Mouse (Mus musculus): ENCODE data around the gene Fgfr2. TPM values are rescaled to one million over a fixed set of nuclear protein-coding genes. Genes with fewer than 3 reads are reported as not detected.

Gene Fgfr2
- polyA plus RNA-seq, 1 experiment from 2014 or later: 57.9 TPM

DNA sequence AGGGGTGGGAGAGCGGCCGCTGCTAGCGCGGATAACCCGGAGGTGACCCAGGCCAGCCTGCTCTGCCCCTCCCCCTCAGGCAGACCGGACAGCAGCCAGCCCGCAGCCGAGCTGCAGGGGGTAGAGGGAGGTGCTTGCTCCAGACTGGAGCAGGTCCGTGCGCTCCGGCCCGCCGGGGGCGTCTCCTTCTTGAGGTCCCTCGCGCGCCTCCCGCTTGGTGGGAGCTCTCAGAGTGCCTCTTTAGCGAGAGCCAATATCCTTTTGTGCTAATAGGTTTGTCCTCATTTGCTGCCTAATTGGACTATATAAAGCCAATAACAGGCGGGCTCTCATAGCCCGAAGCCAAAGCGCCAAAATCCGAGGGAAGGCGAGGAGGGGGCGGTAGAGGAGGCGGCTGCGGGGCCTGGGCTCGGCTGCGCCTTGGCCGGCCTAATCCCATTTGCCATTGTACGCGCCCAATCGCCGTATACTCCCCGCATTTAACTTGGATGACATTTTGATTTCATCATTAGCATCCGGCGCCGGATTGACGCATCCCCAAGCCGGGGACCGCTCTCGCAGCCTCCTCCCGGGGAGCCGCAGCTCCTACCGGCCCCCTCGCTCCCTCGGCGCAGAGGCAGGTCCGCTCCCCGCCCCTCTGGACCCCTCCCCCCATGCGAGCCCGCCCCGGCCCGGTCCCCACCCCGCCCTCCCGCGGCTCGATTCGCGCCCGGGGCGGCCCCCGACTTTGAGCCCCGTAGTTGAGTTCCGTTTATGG, 1580.9 kb downstream of the Fgfr2 start, which contains the start of gene Hmx3:
Gene Hmx3 (plus strand): TSS at position 753 of the 757 bp plus-strand sequence.

DNA sequence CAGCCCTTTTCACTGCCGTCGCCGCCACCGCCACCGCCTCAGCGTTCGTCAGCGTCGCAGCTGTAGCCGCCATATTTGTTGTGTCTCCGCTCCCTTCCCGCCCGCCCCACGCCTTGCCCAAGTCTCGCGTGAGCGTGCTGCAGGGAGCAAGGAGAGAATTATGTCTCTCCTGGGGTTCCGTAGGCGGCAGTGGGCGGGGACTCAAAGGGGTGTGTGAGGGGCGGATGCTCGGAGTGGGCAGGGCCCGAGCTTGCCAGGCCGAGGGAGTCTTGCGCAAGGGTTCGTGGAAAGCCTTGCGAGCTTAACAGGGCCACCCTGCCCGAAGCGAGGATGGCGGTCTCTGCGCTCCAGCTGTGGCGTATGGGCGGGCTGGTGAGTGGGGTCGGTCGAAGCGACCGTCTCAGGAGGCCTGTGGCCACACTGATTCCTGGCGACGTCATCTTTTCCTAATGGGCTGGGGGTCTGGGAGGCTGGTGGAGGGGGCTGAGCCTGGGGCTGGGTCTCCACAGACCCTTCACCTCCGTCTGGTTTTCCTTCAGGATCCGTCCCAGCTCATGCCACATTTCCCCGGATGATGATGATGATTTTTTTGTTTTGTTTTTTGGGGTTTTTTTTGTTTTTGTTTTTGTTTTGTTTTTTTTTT, 1712.6 kb downstream of the Fgfr2 start, which contains the start of the genes Ikzf5 and Acadsb:
Gene Ikzf5 (minus strand): TSS at position 106 of the 643 bp plus-strand sequence.
Gene Acadsb (plus strand): TSS at position 186 of the 643 bp plus-strand sequence.

DNA sequence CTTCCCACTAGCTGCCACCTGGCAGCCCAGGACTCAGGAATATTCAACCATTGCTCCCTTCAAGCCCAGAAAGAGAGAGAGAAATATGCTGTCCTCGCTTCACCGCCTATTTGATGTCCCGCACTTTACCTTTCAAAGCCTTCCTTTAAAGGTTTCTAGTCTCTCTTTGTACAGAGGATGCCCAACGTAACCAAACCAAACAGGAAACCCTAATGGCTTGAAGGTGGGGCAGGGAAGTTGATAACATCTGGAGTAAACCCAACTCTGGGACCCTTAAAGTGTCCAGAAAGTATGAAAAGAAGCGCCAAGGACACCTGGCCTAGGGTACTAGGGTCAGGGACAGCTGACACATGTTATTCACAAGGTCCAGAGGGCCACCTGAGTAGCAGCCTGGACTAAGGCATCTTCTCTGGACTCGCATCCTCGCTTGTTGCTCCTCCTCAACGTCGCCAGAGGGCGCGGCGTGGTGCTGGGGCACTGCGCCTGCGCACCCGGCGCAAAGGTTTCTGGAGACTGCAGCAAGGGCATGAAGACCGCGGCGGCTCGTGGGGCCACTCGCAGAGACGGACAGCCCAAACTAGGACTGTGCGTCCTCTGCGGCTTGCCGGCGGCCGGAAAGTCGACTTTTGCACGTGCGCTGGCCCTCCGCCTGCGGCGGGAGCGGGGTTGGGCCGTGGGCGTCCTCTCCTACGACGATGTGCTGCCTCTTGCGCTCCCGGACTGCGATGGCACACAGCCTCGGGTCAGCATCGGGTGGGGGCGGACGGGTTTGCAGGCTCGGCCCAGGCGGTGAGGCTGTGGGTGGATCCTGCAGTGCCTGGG, 1752.3 kb downstream of the Fgfr2 start, which contains the start of gene Pstk:
Gene Pstk (plus strand): TSS at position 494 of the 822 bp plus-strand sequence.

DNA sequence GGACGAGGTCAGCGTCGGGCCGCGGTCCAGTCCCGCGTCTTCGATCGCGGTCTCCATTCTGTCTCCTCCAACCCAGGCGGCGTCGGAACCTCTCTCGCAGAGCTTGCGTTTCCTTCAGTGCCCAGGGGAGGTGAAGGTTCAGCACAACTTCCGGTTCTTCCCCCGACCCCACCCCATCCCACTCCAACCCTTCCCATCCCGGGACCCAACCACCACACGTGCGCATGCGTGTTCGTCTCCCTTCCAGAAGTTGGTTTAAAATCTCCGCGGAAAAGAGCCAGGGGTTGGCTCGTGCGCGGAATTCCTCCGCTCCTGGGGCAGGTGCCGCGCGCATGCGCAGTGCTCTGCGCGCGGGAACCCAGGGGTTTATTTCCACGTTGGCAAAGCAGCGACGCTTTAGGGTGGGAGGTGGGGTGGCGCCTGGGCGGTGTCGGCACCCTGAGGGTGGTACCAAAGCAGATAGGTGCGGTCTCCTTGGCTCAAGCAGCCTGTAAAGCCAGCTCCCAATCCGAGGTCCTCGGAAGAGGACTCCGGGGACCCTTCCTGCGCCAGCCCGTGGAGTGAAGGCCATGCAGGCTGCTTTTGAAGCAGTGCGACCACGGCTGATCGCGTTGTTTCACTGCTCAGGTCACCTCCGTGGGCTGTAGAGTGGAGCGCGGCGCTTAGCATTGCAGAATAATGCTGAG, 1760.4 kb downstream of the Fgfr2 start, which contains the start of gene 2310057M21Rik:
Gene 2310057M21Rik (minus strand): TSS at position 145 of the 686 bp plus-strand sequence.

DNA sequence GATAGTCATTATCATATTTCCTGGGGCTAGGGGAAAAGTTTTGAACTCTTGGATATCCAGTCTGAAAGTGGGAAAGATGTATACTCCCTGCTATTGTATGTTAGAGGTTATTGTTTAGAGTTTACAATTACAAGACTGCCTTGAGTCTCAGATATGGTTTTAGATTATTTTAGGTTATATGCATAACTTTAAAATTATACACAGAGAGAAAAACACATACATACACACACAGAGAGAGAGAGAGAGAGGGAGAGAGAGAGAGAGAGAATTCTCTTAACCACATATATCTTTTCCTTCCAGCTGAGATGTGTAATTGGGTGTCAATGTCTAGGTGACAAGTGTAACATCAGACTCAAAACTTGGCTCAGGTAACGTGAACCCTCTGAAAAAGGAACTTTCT, 1789.6 kb downstream of the Fgfr2 start, which contains the start of gene Fam24a:
Gene Fam24a (plus strand): TSS at position 301 of the 400 bp plus-strand sequence.

DNA sequence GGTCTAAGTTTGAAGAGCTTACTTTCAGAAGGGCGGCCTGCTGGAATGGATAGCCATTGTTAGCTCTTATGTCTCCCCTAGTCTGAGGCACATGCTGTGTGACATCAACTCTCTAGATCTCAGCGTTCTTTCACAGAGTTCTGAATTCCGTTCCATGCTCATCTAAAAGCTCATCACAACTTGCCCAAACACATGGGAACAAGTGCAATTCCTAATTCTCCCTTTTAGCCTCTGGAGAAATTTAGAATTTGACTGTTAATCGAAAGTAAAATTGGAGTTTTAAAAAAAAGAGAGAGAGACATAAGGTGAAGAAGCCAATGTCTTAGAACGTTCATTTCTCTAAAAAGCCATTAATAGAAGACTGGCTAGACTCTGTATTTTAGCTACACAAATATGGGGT, 1793.7 kb downstream of the Fgfr2 start, which contains the start of gene Fam24b:
Gene Fam24b (minus strand): TSS at position 101 of the 400 bp plus-strand sequence.

DNA sequence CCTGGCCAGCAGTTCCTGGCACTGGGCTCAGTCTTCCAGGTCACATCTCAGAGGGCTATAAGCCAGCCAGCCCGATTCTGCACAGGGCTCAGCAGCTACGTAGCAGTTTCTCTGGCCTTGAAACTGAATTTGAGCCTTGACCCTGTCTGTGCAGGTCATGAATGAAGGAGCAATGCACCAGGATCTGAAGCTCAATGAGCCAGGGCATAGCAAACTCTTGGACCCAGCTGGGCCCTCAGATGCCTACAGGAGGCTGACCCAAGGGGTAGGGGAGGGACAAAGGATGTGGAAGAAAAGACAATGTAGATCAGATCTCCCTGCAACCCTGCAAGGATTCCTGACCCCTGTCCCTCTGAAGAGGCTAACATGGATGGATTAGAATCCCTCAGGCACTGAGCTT, 1801.0 kb downstream of the Fgfr2 start, which contains the start of gene Cuzd1:
Gene Cuzd1 (minus strand): TSS at position 101 of the 400 bp plus-strand sequence.

DNA sequence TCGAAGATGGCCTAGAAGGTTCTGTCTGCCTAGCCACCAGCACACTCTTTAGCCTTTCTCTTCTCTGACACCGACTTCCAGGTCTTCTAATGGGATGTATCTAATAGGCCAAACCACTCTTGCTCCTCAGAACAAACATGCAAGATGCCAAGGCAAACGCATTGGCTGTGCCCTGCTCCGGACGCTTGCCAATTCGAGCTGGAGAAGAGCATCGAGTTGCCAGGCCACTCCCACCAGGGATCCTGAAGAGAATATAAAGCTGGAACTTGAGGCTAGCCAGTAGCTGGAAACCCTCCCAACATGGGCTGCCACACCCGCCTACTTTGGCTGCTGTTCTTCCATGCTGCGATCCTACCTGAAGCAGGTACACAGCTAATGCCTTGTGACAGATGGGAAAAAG, 1949.0 kb downstream of the Fgfr2 start, which contains the start of gene 5430419D17Rik:
Gene 5430419D17Rik (plus strand): TSS at position 282 of the 400 bp plus-strand sequence.

DNA sequence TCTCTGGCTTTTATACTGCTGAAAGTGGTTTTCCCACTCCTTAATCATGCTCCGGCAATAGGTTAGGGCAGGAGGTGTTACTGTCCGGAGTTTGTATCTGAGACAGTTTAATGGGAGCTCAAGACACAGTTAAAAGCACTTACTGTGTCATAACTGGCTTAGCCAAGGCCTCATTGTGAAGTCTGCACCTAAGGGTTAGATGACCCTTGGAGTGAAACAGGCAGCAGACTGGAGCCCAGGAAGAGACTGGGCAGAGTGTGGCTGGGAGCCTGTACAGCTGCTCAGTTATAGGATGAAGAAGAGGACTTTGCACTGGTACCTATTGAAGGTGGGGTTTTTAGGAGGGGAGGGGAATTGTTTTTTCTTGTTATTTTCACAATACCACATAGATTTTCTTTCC, 1976.9 kb downstream of the Fgfr2 start, which contains the start of gene 4933402N03Rik:
Gene 4933402N03Rik (minus strand): TSS at position 101 of the 400 bp plus-strand sequence.

DNA sequence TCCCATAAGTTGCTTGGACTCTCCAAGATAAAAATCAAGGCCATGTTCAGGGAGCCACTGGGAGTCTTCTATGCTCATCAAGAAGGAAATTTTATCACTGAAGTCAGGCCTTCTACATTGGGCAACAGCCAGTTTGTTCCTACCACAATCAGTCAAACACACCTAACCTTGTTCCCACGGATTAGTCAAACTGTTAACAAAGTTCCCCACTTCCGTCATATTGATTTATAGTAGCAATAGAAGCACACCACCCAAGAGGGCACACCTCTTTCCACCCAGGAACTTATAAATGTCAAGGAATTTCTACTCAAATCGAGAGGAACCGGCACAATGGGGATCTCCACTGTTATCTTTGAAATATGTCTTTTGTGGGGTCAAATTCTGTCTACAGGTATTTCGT, 2091.4 kb downstream of the Fgfr2 start, which contains the start of gene Dmbt1:
Gene Dmbt1 (plus strand): TSS at position 299 of the 400 bp plus-strand sequence.

DNA sequence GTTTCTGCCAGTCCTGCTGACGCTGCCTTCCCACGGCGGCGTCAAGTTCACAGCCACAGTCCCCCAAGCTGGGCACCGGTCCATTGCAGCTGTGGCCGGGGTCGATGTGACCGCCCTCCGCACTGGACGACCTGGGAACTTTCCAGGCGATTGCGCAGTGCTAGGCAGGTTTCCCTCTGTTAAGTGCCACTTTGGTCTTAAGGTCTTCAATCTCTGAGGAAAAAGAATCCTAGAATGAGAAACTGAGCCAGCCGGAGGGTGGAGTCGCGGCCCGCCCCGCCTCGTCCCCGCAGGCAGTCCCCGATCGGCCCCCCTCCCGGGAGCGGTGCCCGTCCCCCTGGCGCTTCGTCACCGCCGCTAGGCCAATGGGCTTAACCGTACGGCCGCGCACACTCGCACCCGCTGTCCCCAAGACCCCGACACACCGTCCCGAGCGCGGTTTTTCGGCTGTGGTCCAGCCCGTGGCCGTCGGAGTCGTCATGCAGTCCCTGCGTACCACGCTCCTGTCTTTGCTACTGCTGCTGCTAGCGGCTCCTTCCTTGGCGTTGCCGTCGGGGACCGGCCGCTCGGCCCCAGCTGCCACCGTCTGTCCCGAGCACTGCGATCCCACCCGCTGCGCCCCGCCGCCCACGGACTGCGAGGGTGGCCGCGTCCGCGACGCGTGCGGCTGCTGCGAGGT, 2187.2 kb downstream of the Fgfr2 start, which contains the start of gene Htra1:
Gene Htra1 (plus strand): TSS at position 319 of the 679 bp plus-strand sequence.

DNA sequence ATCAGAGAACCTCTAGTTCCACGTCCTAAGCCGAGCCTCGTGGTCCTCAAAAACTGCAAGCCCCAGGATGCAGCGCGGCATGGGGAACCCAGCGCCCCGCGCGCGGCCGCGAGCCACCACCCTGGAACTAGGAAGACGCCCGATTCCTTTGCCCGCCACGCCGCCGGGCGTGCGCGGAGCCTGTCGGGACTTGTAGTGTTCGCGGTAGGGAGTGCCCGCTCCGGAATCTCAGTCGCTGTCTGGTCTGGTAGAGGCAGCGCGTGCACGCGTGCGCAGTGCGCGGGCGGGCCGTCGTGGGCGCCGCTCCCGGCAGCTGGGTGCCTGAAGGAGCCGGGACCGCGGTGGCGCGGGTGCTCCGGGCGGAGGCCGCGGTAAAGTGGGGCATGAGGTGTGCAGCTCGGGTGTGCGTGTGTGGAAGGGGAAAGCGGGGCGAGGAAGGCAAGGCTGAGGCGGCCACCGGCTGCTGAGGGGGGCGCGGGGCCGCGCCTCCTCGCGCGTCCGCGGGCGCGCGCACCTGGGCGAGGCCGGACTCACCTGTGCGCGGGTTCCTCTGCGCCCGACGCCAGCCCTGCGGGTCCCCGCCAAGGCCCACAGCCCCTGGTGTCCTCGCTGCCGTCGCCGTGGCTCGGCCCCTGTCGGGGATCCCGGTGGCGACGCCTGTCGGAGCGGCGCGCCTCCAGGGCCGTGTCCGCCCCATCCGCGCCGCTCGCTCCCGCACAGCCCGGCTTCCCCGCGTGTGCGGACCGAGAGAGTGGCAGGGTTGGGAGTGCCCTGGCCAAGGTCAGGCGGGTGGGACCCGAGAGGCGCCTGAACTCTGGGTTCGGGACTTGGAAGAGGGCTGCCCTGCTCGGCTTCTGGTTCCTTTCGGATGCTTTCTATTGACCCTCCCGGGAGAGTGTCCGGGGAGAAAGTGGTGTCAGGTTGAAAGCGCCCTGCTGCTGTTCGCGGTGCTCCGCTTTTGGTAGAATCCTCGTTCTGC, 2257.2 kb downstream of the Fgfr2 start, which contains the start of gene Plekha1:
Gene Plekha1 (plus strand): TSS at position 144 of the 979 bp plus-strand sequence.

DNA sequence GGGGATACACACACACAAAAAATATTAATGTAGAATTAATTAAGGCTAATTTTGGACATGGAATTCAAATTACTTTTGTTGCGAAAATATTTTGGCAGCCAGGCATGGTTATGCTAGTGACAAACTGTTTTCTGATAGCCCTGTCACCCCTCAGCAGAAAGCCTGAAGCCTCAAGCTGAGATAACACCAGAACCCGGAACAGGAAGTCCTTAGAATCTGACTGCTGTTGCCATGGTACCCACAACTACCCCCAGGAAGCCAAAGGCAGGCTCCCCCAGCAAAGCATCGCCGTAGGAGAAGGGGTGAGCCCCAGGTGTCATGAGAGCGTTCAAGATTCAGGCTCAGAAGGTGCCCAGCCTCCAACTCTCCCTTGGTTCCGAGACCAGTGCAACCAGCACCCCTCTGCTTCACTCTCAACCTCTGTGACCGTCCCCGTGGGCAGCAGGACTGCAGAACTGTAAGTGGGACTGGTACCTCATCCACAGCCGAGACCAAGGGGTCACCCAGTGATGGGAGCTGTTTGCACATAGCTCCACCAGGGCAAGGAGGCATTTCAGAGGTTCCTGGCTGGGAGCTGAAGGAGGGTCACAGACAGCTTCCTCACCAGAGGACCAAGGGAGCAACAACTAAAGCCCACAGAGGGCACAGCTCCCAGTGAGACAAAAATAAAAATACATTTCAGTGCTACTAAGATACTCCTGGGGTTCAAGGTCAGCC, 2349.1 kb downstream of the Fgfr2 start, which contains the start of gene Btbd16:
Gene Btbd16 (plus strand): TSS at position 156 of the 717 bp plus-strand sequence.

DNA sequence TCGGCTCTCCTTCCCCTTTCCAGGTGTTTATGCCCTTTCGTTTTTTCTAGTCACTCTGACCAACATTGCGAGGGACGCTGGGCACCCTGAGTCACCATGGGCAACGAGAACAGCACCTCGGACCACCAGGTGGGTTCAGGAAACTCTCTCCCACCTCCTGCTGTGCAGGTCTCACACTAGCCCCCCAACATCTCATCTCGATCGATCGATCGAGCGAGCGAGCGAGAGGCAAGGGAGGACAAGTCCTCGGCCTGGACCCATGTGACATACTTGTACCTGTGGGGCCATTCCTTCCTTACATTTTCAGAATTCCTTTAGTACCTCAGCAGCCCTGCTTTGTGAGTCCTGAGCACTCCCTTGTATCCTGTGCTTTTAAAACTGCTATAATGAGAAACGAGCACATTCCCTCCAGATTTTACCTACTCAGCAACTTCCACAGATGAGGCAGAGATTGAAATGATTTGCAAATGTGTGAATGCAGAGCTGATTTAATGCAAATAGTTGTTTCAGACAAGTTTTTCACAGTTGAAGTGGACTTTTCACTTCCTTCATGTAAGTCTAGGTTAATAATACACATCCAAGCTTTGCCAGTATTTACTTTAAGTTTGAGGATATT, 2545.7 kb downstream of the Fgfr2 start, which contains the start of gene Tacc2:
Gene Tacc2 (plus strand): TSS at position 51 of the 616 bp plus-strand sequence.

DNA sequence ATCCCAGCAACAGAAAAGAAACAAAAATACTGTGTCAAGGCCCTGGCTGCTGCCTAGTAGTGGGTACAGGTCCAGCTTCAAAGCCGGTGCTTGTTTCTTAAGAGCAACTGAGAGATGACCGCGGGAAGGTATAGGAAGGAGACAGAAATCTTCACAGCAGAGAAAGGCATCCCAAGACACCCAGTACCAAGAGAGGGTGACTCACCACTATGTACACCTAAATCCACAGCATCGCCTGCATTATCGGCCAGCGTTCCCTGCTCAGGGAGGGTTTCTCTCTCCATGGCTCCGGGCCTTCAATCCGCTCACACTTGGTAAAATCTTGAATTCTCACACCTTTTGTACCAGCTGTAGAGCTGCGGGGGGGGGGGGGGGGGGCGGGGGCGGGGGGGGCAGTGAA, 2550.3 kb downstream of the Fgfr2 start, which contains the start of gene Nsmce4a:
Gene Nsmce4a (minus strand): TSS at position 298 of the 400 bp plus-strand sequence.

DNA sequence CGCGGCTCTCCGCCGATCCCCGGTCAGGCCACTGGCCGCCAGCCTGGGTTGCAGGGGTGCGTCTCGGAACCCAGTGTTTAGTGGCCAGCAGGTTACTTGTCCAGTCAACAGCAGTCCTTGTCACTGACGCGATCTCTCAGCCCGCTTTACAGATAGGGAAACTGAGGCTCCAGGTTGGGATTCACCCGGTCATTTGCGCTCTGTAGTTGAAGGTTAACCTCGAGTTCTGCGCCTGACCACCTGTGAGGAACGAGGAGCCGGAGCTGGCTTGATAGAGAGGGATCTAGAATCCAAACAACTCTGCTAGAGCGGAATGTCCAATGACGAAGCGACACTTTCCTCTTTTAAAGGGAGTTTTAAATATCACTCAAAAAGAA, 2603.1 kb downstream of the Fgfr2 start, which contains the start of gene Ate1:
Gene Ate1 (minus strand): TSS at position 321 of the 377 bp plus-strand sequence.

